Mouse (Mus musculus): Measurements from ENCODE around the gene Atp5d. TPM values are rescaled to one million over a fixed set of nuclear protein-coding genes. Genes with fewer than 3 reads are reported as not detected.

Gene Atp5d
- polyA plus RNA-seq, 1 experiment from 2014 or later: 529 TPM

- ATAC-seq (ENCODE audit: insufficient read depth) (no peak), DNase-seq (peak; percentile 86)
- peaks cover 38% of the 10 kb centered on the region for H3K36me3 ChIP-seq (ENCODE audit: insufficient read depth)
- H3K27ac ChIP-seq (ENCODE audit: low read depth): 0 out of 2 replicates have a peak overlapping the region, but pooled peaks have one; percentile 12
- no peak overlapping the region for H3K4me3 ChIP-seq (ENCODE audit: low read depth, low read length)
- H3K4me2 ChIP-seq: no peak overlapping the region
- H3K27me3 ChIP-seq (ENCODE audit: insufficient read depth, low read length): no peaks in the 10 kb centered on the region
- 0 out of 2 replicates have a peak, but pooled peaks cover 4% of the 10 kb centered on the region for H3K4me1 ChIP-seq (ENCODE audit: insufficient read depth)
- no peaks in the 10 kb centered on the region for H3K9me3 ChIP-seq (ENCODE audit: low read depth, low read length)
- 73% methylated on average over 20 of the region's 20 CpGs for WGBS
- peak; percentile 90 for TF ChIP-seq CTCF (IDR thresholded peaks at IDR 0.05; ENCODE audit: low read depth)
- H3K9ac ChIP-seq: no peak overlapping the region
Measured at GRCm38 (mm10) chr10:80144864-80145838, 6.7 kb downstream of the Atp5d start.

- no peaks in the 10 kb centered on the region for H3K9me3 ChIP-seq (ENCODE audit: low read depth, low read length)
- H3K36me3 ChIP-seq (ENCODE audit: insufficient read depth): peaks cover 45% of the 10 kb centered on the region
- H3K4me1 ChIP-seq (ENCODE audit: insufficient read depth): 0 out of 2 replicates have a peak, but pooled peaks cover 4% of the 10 kb centered on the region
- WGBS: 81% methylated on average over 6 of the region's 6 CpGs
- H3K4me3 ChIP-seq (ENCODE audit: low read depth, low read length): no peak overlapping the region
- ATAC-seq (ENCODE audit: insufficient read depth) (no peak), DNase-seq (no peak)
- 0 out of 2 replicates have a peak overlapping the region, but pooled peaks have one; percentile 7 for H3K4me2 ChIP-seq
- H3K27ac ChIP-seq (ENCODE audit: low read depth): 0 out of 2 replicates have a peak overlapping the region, but pooled peaks have one; percentile 18
- H3K9ac ChIP-seq: no peak overlapping the region
- H3K27me3 ChIP-seq (ENCODE audit: insufficient read depth, low read length): no peaks in the 10 kb centered on the region
- TF ChIP-seq CTCF (IDR thresholded peaks at IDR 0.05; ENCODE audit: low read depth): no peak
Measured at GRCm38 (mm10) chr10:80145896-80146295, 7.5 kb downstream of the Atp5d start.

- H3K36me3 ChIP-seq (ENCODE audit: insufficient read depth): peaks cover 51% of the 10 kb centered on the region
- DNase-seq (no peak), ATAC-seq (ENCODE audit: insufficient read depth) (no peak)
- H3K27me3 ChIP-seq (ENCODE audit: insufficient read depth, low read length): no peaks in the 10 kb centered on the region
- WGBS: 72% methylated on average over 4 of the region's 4 CpGs
- 0 out of 2 replicates have a peak overlapping the region, but pooled peaks have one; percentile 4 for H3K9ac ChIP-seq
- H3K4me3 ChIP-seq (ENCODE audit: low read depth, low read length): no peak overlapping the region
- H3K27ac ChIP-seq (ENCODE audit: low read depth): 0 out of 2 replicates have a peak overlapping the region, but pooled peaks have one; percentile 16
- 0 out of 2 replicates have a peak, but pooled peaks cover 4% of the 10 kb centered on the region for H3K4me1 ChIP-seq (ENCODE audit: insufficient read depth)
- TF ChIP-seq CTCF (IDR thresholded peaks at IDR 0.05; ENCODE audit: low read depth): no peak
- H3K4me2 ChIP-seq: 0 out of 2 replicates have a peak overlapping the region, but pooled peaks have one; percentile 1
- no peaks in the 10 kb centered on the region for H3K9me3 ChIP-seq (ENCODE audit: low read depth, low read length)
Measured at GRCm38 (mm10) chr10:80146568-80147011, 8.2 kb downstream of the Atp5d start.

GRCm38 (mm10) chr10:80147146-80147718 lies 8.8 kb downstream of the Atp5d start:
- WGBS: 62% methylated on average over 5 of the region's 5 CpGs
- ATAC-seq (ENCODE audit: insufficient read depth): no peak
- H3K9ac ChIP-seq: peak overlapping the region; percentile 96

GRCm38 (mm10) chr10:80147719-80148601 lies 9.5 kb downstream of the Atp5d start, which contains the start of gene Midn:
TSS of gene Midn (plus strand) at chr10:80148272.
- Histone ChIP-seq H3K4me3 (ENCODE audit: low read depth, low read length) (peak within 1 kb of the TSS; percentile 99), H3K36me3 (ENCODE audit: insufficient read depth) (peaks cover 65% of the 10 kb centered on the region), H3K9ac (peak within 1 kb of the TSS; percentile 96), H3K4me1 (ENCODE audit: insufficient read depth) (peaks cover 9% of the 10 kb centered on the region; the same call in 1 of the 2 replicates), H3K9me3 (ENCODE audit: low read depth, low read length) (no peaks in the 10 kb centered on the region), H3K27me3 (ENCODE audit: insufficient read depth, low read length) (no peaks in the 10 kb centered on the region), H3K27ac (ENCODE audit: low read depth) (peak within 1 kb of the TSS; percentile 100), H3K4me2 (peak within 1 kb of the TSS; percentile 63)
- ATAC-seq (ENCODE audit: insufficient read depth) (peak; percentile 41), DNase-seq (peak; percentile 87)
- peak; percentile 73 for TF ChIP-seq CTCF (IDR thresholded peaks at IDR 0.05; ENCODE audit: low read depth)
- 1% methylated on average over 29 of the region's 42 CpGs for WGBS

More at GRCm38 (mm10) chr10:80147146-80147718, 8.8 kb downstream of the Atp5d start:
- Histone ChIP-seq H3K9me3 (ENCODE audit: low read depth, low read length) (no peaks in the 10 kb centered on the region), H3K27me3 (ENCODE audit: insufficient read depth, low read length) (no peaks in the 10 kb centered on the region), H3K27ac (ENCODE audit: low read depth) (peak overlapping the region; percentile 100), H3K36me3 (ENCODE audit: insufficient read depth) (peaks cover 58% of the 10 kb centered on the region), H3K4me3 (ENCODE audit: low read depth, low read length) (peak overlapping the region; percentile 99), H3K4me2 (peak overlapping the region; percentile 63), H3K4me1 (ENCODE audit: insufficient read depth) (0 out of 2 replicates have a peak, but pooled peaks cover 4% of the 10 kb centered on the region)
- no peak for TF ChIP-seq CTCF (IDR thresholded peaks at IDR 0.05; ENCODE audit: low read depth)
- DNase-seq: no peak
